Mouse (Mus musculus): ENCODE measurements around the gene Prr3. TPM values are rescaled to one million over a fixed set of nuclear protein-coding genes. Genes with fewer than 3 reads are reported as not detected.
"Not testable (repeated sequence)": the region's sequence is repeated elsewhere in the genome, so short reads cannot be mapped to it uniquely, and the experiment has no call there.

The Prr3 gene
- polyA plus RNA-seq, 1 experiment from 2014 or later = 26.9 TPM

DNA sequence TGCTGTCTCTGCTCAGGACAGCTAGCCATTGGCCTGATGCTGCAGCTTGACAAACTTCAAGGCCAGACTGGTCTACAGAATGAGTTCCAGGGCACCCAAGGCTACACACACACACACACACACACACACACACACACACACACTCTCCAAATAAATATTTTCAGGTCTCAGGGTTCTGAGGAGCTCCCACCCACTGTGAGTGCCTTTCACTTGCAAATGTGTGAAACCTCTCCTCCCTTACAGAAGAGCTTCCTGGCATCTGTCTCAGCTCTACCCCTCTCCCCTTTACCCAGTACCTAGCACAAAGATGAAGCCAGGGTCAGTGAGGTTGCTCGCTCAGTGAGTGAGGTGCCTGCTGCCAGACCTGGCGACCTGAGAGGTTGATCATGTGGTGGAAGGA lies 40.9 kb downstream of the Prr3 start:
- Histone ChIP-seq H3K9ac (replicated peaks; ENCODE audit: low read depth, low read length) (no peak overlapping the region), H3K4me1 (ENCODE audit: control insufficient read depth, insufficient read depth, low read length) (no peaks in the 10 kb centered on the region), H3K9me3 (ENCODE audit: control insufficient read depth, low read depth, low read length) (no peaks in the 10 kb centered on the region), H3K27ac (ENCODE audit: low read length) (no peak overlapping the region), H3K27me3 (ENCODE audit: control insufficient read depth, insufficient read depth, low read length) (no peaks in the 10 kb centered on the region), H3K36me3 (ENCODE audit: control insufficient read depth, insufficient read depth, low read length) (no peaks in the 10 kb centered on the region), H3K4me2 (replicated peaks; ENCODE audit: low read depth, low read length) (no peak overlapping the region), H3K4me3 (ENCODE audit: low read depth, low read length) (no peak overlapping the region)
- no peak for ATAC-seq (ENCODE audit: insufficient number of reproducible peaks, insufficient read depth, low FRiP score, low read depth)
- 33% methylated on average over 2 of the region's 2 CpGs for WGBS

DNA sequence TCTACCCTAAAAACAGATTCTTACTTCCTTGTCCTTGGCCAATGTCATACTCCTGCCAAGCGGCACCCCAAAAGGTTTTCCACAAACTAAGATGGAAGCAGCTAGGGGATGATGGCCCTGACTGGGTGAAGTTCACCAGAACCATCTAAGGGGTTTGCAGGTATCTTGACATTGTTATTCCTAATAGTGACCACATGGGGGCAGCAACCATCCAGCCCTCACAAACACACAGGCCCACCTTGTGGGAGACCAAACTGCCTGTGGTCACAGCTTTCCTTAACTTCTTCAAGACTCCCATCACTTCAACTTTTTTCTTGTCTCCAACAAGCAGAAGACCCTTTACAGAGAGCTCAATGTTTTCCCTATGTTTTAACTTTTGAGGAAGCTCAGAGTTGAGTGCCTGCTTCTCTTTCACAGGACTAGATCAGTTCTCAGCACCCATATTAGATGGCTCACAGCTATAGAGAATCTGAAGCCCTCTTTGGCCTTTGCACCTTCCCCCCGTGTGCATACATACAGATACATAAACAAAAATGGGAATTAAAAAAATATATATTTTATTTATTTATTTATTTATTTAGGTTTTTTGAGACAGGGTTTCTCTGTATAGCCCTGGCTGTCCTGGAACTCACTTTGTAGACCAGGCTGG lies 42.2 kb downstream of the Prr3 start:
- Histone ChIP-seq H3K9me3 (ENCODE audit: control insufficient read depth, low read depth, low read length) (no peaks in the 10 kb centered on the region), H3K36me3 (ENCODE audit: control insufficient read depth, insufficient read depth, low read length) (no peaks in the 10 kb centered on the region), H3K27ac (ENCODE audit: low read length) (no peak overlapping the region), H3K4me1 (ENCODE audit: control insufficient read depth, insufficient read depth, low read length) (no peaks in the 10 kb centered on the region), H3K9ac (replicated peaks; ENCODE audit: low read depth, low read length) (no peak overlapping the region), H3K4me3 (ENCODE audit: low read depth, low read length) (no peak overlapping the region), H3K4me2 (replicated peaks; ENCODE audit: low read depth, low read length) (no peak overlapping the region), H3K27me3 (ENCODE audit: control insufficient read depth, insufficient read depth, low read length) (no peaks in the 10 kb centered on the region)
- no peak for ATAC-seq (ENCODE audit: insufficient number of reproducible peaks, insufficient read depth, low FRiP score, low read depth)
- 44% methylated on average over 2 of the region's 2 CpGs for WGBS

DNA sequence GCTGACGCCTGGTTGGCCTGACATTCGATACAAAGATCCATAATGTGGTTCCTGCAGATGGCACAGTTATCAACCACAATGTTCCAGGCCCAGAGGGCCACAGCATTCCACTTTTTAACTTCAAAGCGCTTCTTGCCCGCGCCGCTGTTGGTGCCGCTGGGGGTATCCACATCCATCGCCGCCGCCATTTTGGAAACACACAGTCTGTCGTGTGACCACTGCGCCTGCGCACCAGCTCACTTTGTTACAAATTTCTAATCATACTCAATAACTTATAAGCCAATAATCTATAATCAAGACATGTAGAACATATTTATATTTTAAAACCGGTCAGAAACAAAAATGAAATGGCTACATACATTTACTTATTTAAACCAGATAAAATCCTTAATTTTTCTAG lies 44.3 kb downstream of the Prr3 start:
- not testable (repeated sequence) for H3K27me3 ChIP-seq (ENCODE audit: control insufficient read depth, insufficient read depth, low read length); H3K9ac ChIP-seq (replicated peaks; ENCODE audit: low read depth, low read length); H3K9me3 ChIP-seq (ENCODE audit: control insufficient read depth, low read depth, low read length); H3K4me2 ChIP-seq (replicated peaks; ENCODE audit: low read depth, low read length); H3K4me1 ChIP-seq (ENCODE audit: control insufficient read depth, insufficient read depth, low read length); H3K4me3 ChIP-seq (ENCODE audit: low read depth, low read length); ATAC-seq (ENCODE audit: insufficient number of reproducible peaks, insufficient read depth, low FRiP score, low read depth); H3K36me3 ChIP-seq (ENCODE audit: control insufficient read depth, insufficient read depth, low read length); H3K27ac ChIP-seq (ENCODE audit: low read length)
- WGBS = 89% methylated on average over 14 of the region's 14 CpGs

DNA sequence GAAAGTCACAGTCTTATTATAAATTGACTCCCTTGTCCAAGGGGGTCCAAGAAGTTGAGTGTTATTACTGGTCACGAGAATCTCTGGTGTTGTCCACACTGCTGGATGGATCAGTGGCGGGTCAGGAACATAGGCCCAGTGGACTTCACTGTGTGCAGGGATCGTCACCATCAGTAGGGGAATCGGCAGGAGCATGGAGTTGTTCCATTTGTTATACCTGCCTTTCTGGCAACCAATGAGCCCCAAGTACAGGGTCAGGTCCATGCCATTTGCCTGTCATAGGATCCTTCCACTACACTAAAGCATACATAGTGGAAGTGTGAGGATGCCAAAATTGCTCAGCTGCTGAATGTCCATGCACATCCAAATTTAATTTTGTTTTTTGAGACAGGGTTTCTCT lies 47.4 kb downstream of the Prr3 start:
- 84% methylated on average over 4 of the region's 4 CpGs for WGBS
- no peak overlapping the region for H3K4me2 ChIP-seq (replicated peaks; ENCODE audit: low read depth, low read length)
- H3K4me1 ChIP-seq (ENCODE audit: control insufficient read depth, insufficient read depth, low read length) = no peaks in the 10 kb centered on the region
- no peaks in the 10 kb centered on the region for H3K27me3 ChIP-seq (ENCODE audit: control insufficient read depth, insufficient read depth, low read length)
- no peaks in the 10 kb centered on the region for H3K9me3 ChIP-seq (ENCODE audit: control insufficient read depth, low read depth, low read length)
- H3K36me3 ChIP-seq (ENCODE audit: control insufficient read depth, insufficient read depth, low read length) = peaks cover 29% of the 10 kb centered on the region
- ATAC-seq (ENCODE audit: insufficient number of reproducible peaks, insufficient read depth, low FRiP score, low read depth) = no peak
- H3K4me3 ChIP-seq (ENCODE audit: low read depth, low read length) = no peak overlapping the region
- no peak overlapping the region for H3K27ac ChIP-seq (ENCODE audit: low read length)
- no peak overlapping the region for H3K9ac ChIP-seq (replicated peaks; ENCODE audit: low read depth, low read length)

DNA sequence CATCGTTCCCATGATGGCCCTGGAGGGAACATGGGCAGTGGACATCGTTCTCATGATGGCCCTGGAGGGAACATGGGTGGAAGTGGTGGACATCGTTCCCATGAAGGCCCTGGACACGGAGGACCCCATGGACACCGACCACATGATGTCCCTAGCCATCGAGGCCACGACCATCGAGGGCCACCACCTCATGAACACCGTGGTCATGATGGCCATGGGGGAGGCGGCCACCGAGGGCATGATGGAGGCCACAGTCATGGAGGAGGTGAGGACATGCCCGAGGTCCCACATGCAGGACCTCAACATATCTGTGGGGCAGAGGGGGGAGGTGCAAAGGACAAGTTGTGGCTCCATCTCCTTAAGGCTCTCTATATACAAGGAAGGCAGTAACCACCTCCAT lies 49.4 kb downstream of the Prr3 start:
- Histone ChIP-seq H3K27me3 (ENCODE audit: control insufficient read depth, insufficient read depth, low read length) (no peaks in the 10 kb centered on the region), H3K4me3 (ENCODE audit: low read depth, low read length) (no peak overlapping the region), H3K36me3 (ENCODE audit: control insufficient read depth, insufficient read depth, low read length) (peaks cover 45% of the 10 kb centered on the region), H3K4me2 (replicated peaks; ENCODE audit: low read depth, low read length) (no peak overlapping the region), H3K9me3 (ENCODE audit: control insufficient read depth, low read depth, low read length) (no peaks in the 10 kb centered on the region), H3K9ac (replicated peaks; ENCODE audit: low read depth, low read length) (no peak overlapping the region), H3K27ac (ENCODE audit: low read length) (no peak overlapping the region), H3K4me1 (ENCODE audit: control insufficient read depth, insufficient read depth, low read length) (no peaks in the 10 kb centered on the region)
- no peak for ATAC-seq (ENCODE audit: insufficient number of reproducible peaks, insufficient read depth, low FRiP score, low read depth)
- 96% methylated on average over 12 of the region's 12 CpGs for WGBS

DNA sequence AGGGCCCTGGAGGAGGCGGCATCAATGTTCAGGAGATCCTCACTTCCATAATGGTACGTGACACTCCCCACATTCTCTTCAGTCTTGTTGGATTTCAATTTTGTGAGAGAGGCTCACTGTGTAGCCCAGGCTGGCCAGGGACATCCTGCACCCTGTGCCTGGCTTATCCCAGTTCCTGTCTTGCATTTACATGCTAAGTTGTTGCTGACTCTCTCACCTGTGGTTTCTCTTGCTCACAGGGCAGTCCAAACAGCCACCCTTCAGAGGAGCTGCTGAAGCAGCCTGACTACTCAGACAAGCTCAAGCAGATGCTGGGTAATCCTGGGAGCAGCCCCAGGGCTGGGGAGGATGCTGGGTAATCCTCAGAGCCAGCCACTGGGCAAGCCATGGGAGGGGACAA lies 50.5 kb downstream of the Prr3 start:
- no peaks in the 10 kb centered on the region for H3K4me1 ChIP-seq (ENCODE audit: control insufficient read depth, insufficient read depth, low read length)
- H3K27me3 ChIP-seq (ENCODE audit: control insufficient read depth, insufficient read depth, low read length) = no peaks in the 10 kb centered on the region
- H3K4me3 ChIP-seq (ENCODE audit: low read depth, low read length) = no peak overlapping the region
- H3K36me3 ChIP-seq (ENCODE audit: control insufficient read depth, insufficient read depth, low read length) = peaks cover 55% of the 10 kb centered on the region
- H3K27ac ChIP-seq (ENCODE audit: low read length) = no peak overlapping the region
- no peak for ATAC-seq (ENCODE audit: insufficient number of reproducible peaks, insufficient read depth, low FRiP score, low read depth)
- no peaks in the 10 kb centered on the region for H3K9me3 ChIP-seq (ENCODE audit: control insufficient read depth, low read depth, low read length)
- no peak overlapping the region for H3K4me2 ChIP-seq (replicated peaks; ENCODE audit: low read depth, low read length)
- H3K9ac ChIP-seq (replicated peaks; ENCODE audit: low read depth, low read length) = no peak overlapping the region
- 98% methylated on average over 2 of the region's 2 CpGs for WGBS

DNA sequence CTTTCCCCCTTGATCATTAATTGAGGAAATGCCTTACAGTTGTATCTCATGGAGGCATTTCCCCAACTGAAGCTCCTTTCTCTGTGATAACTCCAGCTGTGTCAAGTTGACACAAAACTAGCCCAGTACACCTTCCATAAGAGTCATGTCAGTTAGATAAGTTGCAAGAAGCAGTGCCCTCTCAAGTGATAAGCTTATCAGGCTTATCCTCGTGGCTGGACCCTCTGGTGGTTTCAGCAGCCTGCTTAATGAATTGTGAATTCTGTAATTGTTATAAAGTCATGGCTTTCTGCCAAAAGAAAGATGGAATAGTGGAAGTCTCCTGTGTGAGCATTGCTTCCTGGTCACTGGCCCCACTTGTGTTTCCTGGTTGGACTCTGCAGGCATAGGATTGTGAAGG lies 52.6 kb downstream of the Prr3 start:
- Histone ChIP-seq H3K9ac (replicated peaks; ENCODE audit: low read depth, low read length) (no peak overlapping the region), H3K4me3 (ENCODE audit: low read depth, low read length) (no peak overlapping the region), H3K4me2 (replicated peaks; ENCODE audit: low read depth, low read length) (no peak overlapping the region), H3K4me1 (ENCODE audit: control insufficient read depth, insufficient read depth, low read length) (no peaks in the 10 kb centered on the region), H3K9me3 (ENCODE audit: control insufficient read depth, low read depth, low read length) (no peaks in the 10 kb centered on the region), H3K36me3 (ENCODE audit: control insufficient read depth, insufficient read depth, low read length) (peaks cover 67% of the 10 kb centered on the region), H3K27ac (ENCODE audit: low read length) (no peak overlapping the region), H3K27me3 (ENCODE audit: control insufficient read depth, insufficient read depth, low read length) (no peaks in the 10 kb centered on the region)
- WGBS = 51% methylated on average over 1 of the region's 1 CpGs
- no peak for ATAC-seq (ENCODE audit: insufficient number of reproducible peaks, insufficient read depth, low FRiP score, low read depth)

DNA sequence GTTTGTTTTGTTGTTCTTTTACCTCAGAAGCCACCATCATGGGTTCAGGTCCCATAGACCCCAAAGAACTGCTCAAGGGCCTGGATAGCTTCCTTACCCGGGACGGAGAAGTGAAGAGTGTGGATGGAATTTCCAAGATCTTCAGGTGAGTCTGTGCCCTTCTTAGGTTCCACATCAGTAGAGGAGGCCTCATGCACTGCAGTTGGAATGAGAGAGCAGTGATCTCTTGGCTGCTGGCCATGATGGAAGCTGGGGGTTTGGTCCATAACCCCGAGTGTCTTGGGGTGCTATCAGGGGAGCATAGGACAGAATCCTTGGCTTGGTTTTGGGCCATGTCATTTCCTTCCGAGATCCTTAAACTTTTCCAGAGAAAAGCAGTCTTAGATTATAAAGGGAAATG lies 56.8 kb downstream of the Prr3 start:
- Histone ChIP-seq H3K27ac (ENCODE audit: low read length) (no peak overlapping the region), H3K9ac (replicated peaks; ENCODE audit: low read depth, low read length) (no peak overlapping the region), H3K4me2 (replicated peaks; ENCODE audit: low read depth, low read length) (no peak overlapping the region), H3K36me3 (ENCODE audit: control insufficient read depth, insufficient read depth, low read length) (peaks cover 47% of the 10 kb centered on the region), H3K4me3 (ENCODE audit: low read depth, low read length) (no peak overlapping the region), H3K9me3 (ENCODE audit: control insufficient read depth, low read depth, low read length) (no peaks in the 10 kb centered on the region), H3K4me1 (ENCODE audit: control insufficient read depth, insufficient read depth, low read length) (peaks cover 16% of the 10 kb centered on the region; the same call in 1 of the 2 replicates), H3K27me3 (ENCODE audit: control insufficient read depth, insufficient read depth, low read length) (no peaks in the 10 kb centered on the region)
- 94% methylated on average over 4 of the region's 4 CpGs for WGBS
- ATAC-seq (ENCODE audit: insufficient number of reproducible peaks, insufficient read depth, low FRiP score, low read depth) = no peak

DNA sequence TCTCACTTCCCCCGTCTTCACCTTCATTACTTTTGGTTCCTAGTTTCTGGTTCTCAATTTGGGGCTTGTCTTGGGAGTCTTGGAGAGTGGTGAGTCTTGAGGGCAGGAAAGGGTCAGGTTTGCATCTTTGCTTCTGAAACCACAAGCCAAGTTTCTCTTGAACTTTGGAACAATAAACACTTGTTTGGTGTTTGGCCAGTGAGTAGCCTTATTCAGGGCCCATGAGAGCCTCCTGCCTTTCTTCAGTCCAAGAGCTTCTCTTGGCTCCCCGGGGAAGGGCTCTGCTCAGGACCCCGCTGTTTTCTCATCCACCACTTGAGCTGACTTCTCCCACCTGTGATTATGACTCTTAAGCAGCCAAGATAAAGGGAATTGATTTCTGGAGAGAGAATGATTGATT lies 57.5 kb downstream of the Prr3 start:
- no peaks in the 10 kb centered on the region for H3K9me3 ChIP-seq (ENCODE audit: control insufficient read depth, low read depth, low read length)
- H3K4me3 ChIP-seq (ENCODE audit: low read depth, low read length) = no peak overlapping the region
- no peaks in the 10 kb centered on the region for H3K27me3 ChIP-seq (ENCODE audit: control insufficient read depth, insufficient read depth, low read length)
- H3K4me1 ChIP-seq (ENCODE audit: control insufficient read depth, insufficient read depth, low read length) = peaks cover 16% of the 10 kb centered on the region; the same call in 1 of the 2 replicates
- peaks cover 40% of the 10 kb centered on the region for H3K36me3 ChIP-seq (ENCODE audit: control insufficient read depth, insufficient read depth, low read length)
- H3K27ac ChIP-seq (ENCODE audit: low read length) = no peak overlapping the region
- no peak overlapping the region for H3K9ac ChIP-seq (replicated peaks; ENCODE audit: low read depth, low read length)
- no peak overlapping the region for H3K4me2 ChIP-seq (replicated peaks; ENCODE audit: low read depth, low read length)
- WGBS = 79% methylated on average over 3 of the region's 3 CpGs
- no peak for ATAC-seq (ENCODE audit: insufficient number of reproducible peaks, insufficient read depth, low FRiP score, low read depth)

Data from stomach, embryonic 14.5 days (tissue).